Mouse (Mus musculus) cerebellum, postnatal 4 days (tissue): ENCODE data around the gene Trpc3.
"Not testable (repeated sequence)": the region's sequence is repeated elsewhere in the genome, so short reads cannot be mapped to it uniquely, and the experiment has no call there.

ENCODE experiments used
- DNase-seq, 2 experiments: peaks; one replicate each; pipeline ENCODE4 v3.0.0; 2022; ENCODE audit warnings: low spot score in 2 of 2, mixed read lengths in 1 of 2

The Trpc3 gene

GRCm38 (mm10) chr3:36689392-36690291 lies at the start of gene Trpc3:
TSS of gene Trpc3 (minus strand) at chr3:36690167.
- peak; percentile 27 to 47 for DNase-seq

- no peak for DNase-seq
Observed at GRCm38 (mm10) chr3:36738071-36738470, 48.1 kb upstream of the Trpc3 start.

DNA sequence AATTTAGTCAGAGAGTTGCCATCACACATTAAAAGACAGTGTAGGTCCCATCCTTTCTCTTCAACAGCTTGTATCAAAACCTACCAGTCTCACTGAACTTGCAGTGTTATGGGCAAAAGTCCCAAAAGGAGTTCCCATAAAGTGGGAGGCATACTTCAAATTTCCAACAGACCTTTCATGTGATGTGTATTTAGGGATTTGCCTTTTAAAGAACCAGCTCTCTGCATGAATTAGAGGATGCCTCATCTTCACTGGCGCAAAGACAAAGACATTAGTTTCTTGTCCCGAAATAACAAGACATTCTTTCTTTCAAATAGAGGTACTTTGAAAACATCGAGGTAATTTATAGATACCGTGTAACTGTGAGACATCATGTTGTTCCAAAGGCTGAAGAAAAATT lies 43.1 kb upstream of the Trpc3 start:
- no peak for DNase-seq

- no peak for DNase-seq
Observed at GRCm38 (mm10) chr3:36726545-36726944, 36.6 kb upstream of the Trpc3 start.

- no peak for DNase-seq
Observed at GRCm38 (mm10) chr3:36721850-36722249, 31.9 kb upstream of the Trpc3 start.

DNA sequence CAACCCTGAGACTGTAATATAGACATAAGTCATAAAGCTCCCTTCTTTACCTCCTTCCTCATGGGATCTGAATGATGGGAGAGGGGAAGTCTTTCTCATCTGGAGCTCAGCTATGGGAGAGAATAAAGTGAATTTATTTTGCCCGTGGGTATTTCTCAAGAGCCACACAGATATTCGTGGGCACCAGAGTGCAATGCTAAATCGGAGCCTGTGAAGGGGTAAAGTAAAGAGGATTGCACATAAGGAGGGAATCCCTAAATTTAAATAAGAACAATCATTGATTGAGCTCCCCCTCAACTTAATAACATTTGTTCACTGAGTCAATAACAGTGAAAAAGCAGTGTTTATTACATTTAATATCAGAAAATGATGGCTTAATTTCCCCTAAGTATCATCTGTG lies 19.6 kb upstream of the Trpc3 start:
- DNase-seq, result no peak

- DNase-seq, result no peak
Observed at GRCm38 (mm10) chr3:36690292-36690650, 304 bp upstream of the Trpc3 start.

DNA sequence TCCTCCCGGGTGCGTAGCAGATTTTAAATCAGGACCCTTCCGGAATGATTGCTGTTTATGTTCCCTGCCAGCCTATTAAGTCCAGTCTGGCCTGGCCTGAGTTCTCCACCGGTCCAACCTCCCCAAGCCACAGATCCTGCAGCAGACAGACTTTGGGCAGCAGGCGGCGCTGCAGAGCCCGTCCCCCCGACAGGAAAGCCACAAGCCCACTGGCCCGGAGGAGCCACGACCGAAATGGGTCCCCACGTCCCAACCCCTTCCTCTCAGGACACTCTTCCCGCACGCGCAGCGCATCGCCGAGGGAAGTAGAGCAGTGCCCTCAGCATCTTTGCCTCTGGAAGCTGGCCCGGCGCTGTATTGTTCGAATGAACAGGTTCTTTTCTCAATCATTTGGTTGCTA lies 1.1 kb downstream of the Trpc3 start:
- peak; percentile 60 to 80 for DNase-seq

DNA sequence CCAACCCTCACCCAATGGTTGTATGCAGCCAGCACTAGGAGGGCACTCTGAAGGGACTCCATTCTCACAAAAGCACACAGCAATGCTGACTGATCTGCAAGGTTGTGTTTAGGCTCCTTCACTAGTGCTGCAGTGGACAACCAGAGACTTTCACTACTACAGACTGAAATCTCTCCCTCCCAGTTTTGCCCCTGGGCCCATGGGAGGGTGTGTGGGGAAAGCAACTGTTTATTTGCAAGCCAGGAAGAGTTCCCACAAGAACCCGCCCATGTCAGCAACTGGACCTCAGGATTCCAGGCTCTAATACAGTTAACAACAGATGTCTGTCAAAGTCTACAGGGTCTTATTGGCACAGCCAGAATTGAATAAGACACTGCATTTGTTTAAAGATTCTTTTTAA lies 14.1 kb downstream of the Trpc3 start:
- no peak for DNase-seq

- no peak for DNase-seq
Observed at GRCm38 (mm10) chr3:36667814-36668213, 22.2 kb downstream of the Trpc3 start.

GRCm38 (mm10) chr3:36645245-36645559 lies 44.8 kb downstream of the Trpc3 start:
- not testable (repeated sequence) for DNase-seq

DNA sequence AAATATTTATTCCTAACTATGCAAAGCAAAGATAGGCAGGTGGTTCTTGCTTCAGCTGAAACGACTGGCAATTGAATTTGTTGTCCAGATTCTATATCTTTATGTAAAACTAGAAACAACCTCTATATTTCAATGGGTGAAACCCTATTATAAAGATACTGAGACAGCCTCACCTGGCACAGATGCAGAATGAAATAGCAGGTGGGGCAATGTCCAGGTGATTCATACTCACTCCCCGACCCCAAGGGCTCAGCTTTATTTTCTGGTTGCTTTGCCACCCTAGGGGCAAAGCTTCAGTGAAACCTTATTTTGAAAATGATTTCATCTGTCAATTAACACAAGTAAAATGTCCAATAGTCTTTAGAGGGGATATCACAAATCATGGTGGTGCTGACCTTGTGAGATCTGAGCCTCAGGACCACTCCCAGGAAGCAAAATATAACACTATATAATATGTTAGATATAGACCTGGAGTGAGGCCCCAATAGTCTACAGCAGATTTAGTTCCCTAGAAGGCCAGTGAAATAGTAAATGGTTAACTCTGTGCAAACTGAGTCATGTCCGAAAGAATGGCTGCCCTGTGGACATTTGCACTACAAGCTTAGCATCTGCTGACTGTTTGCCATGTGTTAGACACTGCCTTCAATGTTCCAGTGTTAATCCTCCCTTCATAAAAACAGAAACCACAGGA lies 45.3 kb downstream of the Trpc3 start:
- DNase-seq, result no peak

DNA sequence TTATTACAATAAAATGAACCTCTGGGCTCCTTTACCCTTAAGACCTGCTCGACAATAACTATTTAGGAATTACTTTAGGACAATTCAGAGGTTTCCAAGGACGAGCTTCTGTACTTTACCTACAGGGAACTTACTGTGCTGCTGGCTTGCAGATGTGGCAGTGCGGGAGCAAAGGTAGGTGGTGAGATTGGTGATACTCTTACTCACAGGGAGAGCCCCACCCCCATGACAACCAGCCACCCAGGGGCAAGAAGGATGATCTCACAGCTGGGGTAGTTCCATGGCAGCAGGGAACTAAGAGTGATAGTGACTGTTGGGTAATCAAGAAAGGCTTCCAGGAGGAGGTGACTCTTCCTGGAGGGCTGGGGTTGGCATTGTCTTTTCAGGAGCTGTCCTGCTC lies 46.6 kb downstream of the Trpc3 start:
- DNase-seq, result no peak

- no peak for DNase-seq
Observed at GRCm38 (mm10) chr3:36642736-36643135, 47.2 kb downstream of the Trpc3 start.

DNA sequence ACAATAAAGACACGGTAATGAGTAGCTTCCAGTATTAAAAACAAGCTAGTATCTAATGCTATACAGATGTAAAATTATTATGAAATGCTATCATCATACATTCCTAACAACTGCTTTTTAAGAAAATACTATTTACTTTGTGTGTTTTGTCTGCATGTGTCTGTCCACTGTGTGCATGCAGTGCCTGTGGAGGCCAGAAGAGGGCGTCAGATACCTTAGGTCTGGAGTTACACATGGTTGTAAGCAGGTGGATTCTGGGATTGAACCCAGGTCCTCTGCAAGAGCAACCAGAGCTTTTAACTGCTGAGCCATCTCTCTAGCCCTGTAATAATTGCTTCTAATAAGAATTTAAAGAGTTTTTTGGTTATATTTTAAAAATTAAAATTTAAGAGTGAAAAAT lies 49.2 kb downstream of the Trpc3 start:
- no peak for DNase-seq

DNA sequence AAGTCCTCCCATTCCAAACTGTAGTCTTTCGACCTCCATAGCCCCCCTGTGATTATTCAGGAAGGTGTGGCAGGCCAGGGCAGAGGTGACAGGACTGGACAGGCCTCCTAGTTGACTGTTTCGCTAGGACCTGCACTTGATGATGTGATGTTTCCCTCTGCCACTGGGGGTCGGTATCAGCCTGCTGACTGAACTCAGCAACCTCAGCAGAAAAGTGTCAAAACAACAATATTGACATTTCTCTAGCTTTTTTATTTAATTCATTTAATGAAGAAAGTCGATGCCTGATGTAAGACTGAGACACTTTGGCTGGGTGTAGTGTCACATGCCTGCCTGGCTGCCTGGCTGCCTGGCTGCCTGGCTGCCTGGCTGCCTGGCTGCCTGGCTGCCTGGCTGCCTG lies 54.5 kb downstream of the Trpc3 start:
- peak in 1 of 2 experiments; percentile 47 for DNase-seq

DNA sequence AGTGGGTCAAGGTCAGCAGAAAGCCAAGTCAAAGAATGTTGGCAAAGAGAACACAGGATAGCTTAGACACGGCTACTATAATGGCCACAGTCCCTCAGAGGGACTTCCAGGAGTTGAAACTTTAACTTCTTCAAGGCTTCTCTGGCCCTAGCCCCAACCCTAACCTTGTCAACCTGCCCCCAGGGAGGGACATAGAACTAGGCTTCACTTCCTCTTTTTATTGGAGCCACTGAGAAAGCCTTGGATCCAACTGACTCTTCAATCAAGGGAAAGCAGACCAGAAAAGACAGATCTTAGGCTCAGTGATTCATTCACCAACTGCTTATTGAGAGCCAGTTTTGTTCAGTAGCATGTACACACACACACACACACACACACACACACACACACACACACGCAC lies 63.2 kb downstream of the Trpc3 start:
- no peak for DNase-seq

DNA sequence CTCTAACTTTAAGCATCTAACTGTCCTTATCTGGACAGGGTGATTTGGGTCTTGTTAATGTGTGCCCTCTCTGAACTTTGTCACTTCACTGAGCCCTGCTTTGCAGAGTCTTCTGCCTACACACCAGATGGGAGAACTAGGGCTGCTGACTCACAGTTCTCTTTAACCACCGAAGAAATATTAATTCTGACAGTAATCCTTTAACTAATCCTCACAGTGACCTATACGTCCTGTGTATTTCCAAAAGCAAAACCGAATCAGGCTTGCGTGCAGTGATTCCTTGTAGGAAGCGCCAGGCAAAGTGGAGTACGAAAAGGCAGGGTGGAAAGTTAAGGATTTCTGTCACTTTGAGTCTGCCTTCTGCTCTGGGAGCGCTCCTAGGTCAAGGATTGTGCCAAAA lies 71.8 kb downstream of the Trpc3 start:
- no peak for DNase-seq

- peak in 1 of 2 experiments; percentile 32 for DNase-seq
Observed at GRCm38 (mm10) chr3:36613908-36614255, 76.1 kb downstream of the Trpc3 start.

- peak; percentile 87 to 94 for DNase-seq
Observed at GRCm38 (mm10) chr3:36613202-36613907, 76.6 kb downstream of the Trpc3 start, which contains the start of gene Bbs7. TSS of gene Bbs7 (minus strand) at chr3:36613477.

- no peak for DNase-seq
Observed at GRCm38 (mm10) chr3:36612687-36613086, 77.3 kb downstream of the Trpc3 start.

GRCm38 (mm10) chr3:36605894-36606783 lies 83.8 kb downstream of the Trpc3 start:
- no peak for DNase-seq
